Mouse (Mus musculus) bone marrow macrophage, adult 2 months (primary cell): ENCODE results near the gene Gss. TPM values are rescaled to one million over a fixed set of nuclear protein-coding genes. Genes with fewer than 3 reads are reported as not detected.
A peak's percentile ranks its signal among the peaks of the same experiment; 100 is the strongest.
"Not testable (repeated sequence)": the region's sequence is repeated elsewhere in the genome, so short reads cannot be mapped to it uniquely, and the experiment has no call there.

Experiments
- H3K27ac ChIP-seq: 2 replicates; pipeline ENCODE4 v1.5.1; 2012; ENCODE audit warnings: low read depth, low read length; ENCODE audit not compliant: insufficient read depth
- H3K4me1 ChIP-seq: 2 replicates; pipeline ENCODE4 v1.6.1; 2012; ENCODE audit warnings: low read length; ENCODE audit not compliant: control insufficient read depth, insufficient read depth
- H3K4me3 ChIP-seq: 2 replicates; pipeline ENCODE4 v1.5.1; 2012; ENCODE audit warnings: mild to moderate bottlenecking, low read length, moderate library complexity; ENCODE audit not compliant: insufficient read depth
- CTCF ChIP-seq: IDR thresholded peaks from 2 replicates; pipeline ENCODE4 v1.5.1; 2012; ENCODE audit warnings: low read depth, mild to moderate bottlenecking, low read length, moderate library complexity
- POLR2A ChIP-seq: IDR thresholded peaks from 2 replicates; pipeline ENCODE4 v1.6.1; 2012; ENCODE audit warnings: mild to moderate bottlenecking, low read depth, low read length, borderline replicate concordance
- polyA plus RNA-seq: library from polyadenylated mRNA; stranded (reverse); fragments of >200 nt; gene quantifications from 2 replicates; pipeline ENCODE4 v1.2.4, GENCODE M21; 2012; ENCODE audit not compliant: missing spikeins, insufficient read depth, insufficient read length

Gene Gss
- polyA plus RNA-seq, 1 experiment = 10.5 TPM

- TF ChIP-seq POLR2A = no peak
- TF ChIP-seq CTCF = peak; percentile 84
- Histone ChIP-seq H3K4me3 (no peak overlapping the region), H3K4me1 (no peaks in the 10 kb centered on the region), H3K27ac (no peak overlapping the region)
Measured at GRCm38 (mm10) chr2:155619817-155620216, 27.2 kb upstream of the Gss start.

- H3K4me3 ChIP-seq = no peak overlapping the region
- no peak for TF ChIP-seq POLR2A
- TF ChIP-seq CTCF = no peak
- H3K27ac ChIP-seq = no peak overlapping the region
- peaks cover 4% of the 10 kb centered on the region for H3K4me1 ChIP-seq
Measured at GRCm38 (mm10) chr2:155616971-155617370, 24.4 kb upstream of the Gss start.

- H3K4me1 ChIP-seq = peaks cover 4% of the 10 kb centered on the region
- no peak overlapping the region for H3K27ac ChIP-seq
- H3K4me3 ChIP-seq = peak overlapping the region; percentile 58; the same call in 1 of the 2 replicates
- TF ChIP-seq CTCF (no peak), POLR2A (no peak)
Measured at GRCm38 (mm10) chr2:155613953-155614352, 21.3 kb upstream of the Gss start.

GRCm38 (mm10) chr2:155613326-155613755, 20.7 kb upstream of the Gss start:
- H3K4me1 ChIP-seq = peaks cover 4% of the 10 kb centered on the region

GRCm38 (mm10) chr2:155611834-155612550, 19.4 kb upstream of the Gss start:
- Histone ChIP-seq H3K4me3 (no peak overlapping the region), H3K27ac (no peak overlapping the region), H3K4me1 (peaks cover 4% of the 10 kb centered on the region)
- no peak for TF ChIP-seq CTCF
- TF ChIP-seq POLR2A = no peak

More at GRCm38 (mm10) chr2:155613326-155613755, 20.7 kb upstream of the Gss start:
- H3K4me3 ChIP-seq = peak overlapping the region; percentile 58
- TF ChIP-seq POLR2A (no peak), CTCF (no peak)
- no peak overlapping the region for H3K27ac ChIP-seq

GRCm38 (mm10) chr2:155610978-155611377, 18.4 kb upstream of the Gss start, which contains the start of gene Myh7b:
Myh7b (plus strand) TSS chr2:155611212.
- Histone ChIP-seq H3K27ac (no peak within 1 kb of the TSS), H3K4me3 (no peak within 1 kb of the TSS), H3K4me1 (peaks cover 4% of the 10 kb centered on the region)
- TF ChIP-seq CTCF (no peak), POLR2A (no peak)

GRCm38 (mm10) chr2:155606360-155606759, 13.8 kb upstream of the Gss start:
- no peak overlapping the region for H3K27ac ChIP-seq
- peaks cover 2% of the 10 kb centered on the region; the same call in 1 of the 2 replicates for H3K4me1 ChIP-seq

GRCm38 (mm10) chr2:155605236-155605589, 12.6 kb upstream of the Gss start:
- H3K4me1 ChIP-seq, H3K4me3 ChIP-seq, H3K27ac ChIP-seq: not testable (repeated sequence)

More at GRCm38 (mm10) chr2:155606360-155606759, 13.8 kb upstream of the Gss start:
- H3K4me3 ChIP-seq = no peak overlapping the region
- no peak for TF ChIP-seq CTCF
- no peak for TF ChIP-seq POLR2A

GRCm38 (mm10) chr2:155604560-155605235, 12.1 kb upstream of the Gss start:
- no peak for TF ChIP-seq POLR2A
- no peak for TF ChIP-seq CTCF
- peaks cover 2% of the 10 kb centered on the region; the same call in 1 of the 2 replicates for H3K4me1 ChIP-seq
- no peak overlapping the region for H3K27ac ChIP-seq
- no peak overlapping the region for H3K4me3 ChIP-seq

GRCm38 (mm10) chr2:155603707-155604106, 11.1 kb upstream of the Gss start:
- TF ChIP-seq POLR2A (no peak), CTCF (no peak)
- no peak overlapping the region for H3K27ac ChIP-seq
- H3K4me1 ChIP-seq = peaks cover 2% of the 10 kb centered on the region; the same call in 1 of the 2 replicates
- no peak overlapping the region for H3K4me3 ChIP-seq
